Mouse (Mus musculus) liver, adult 2 months (tissue): ENCODE data around the gene Slc26a1. TPM values are rescaled to one million over a fixed set of nuclear protein-coding genes. Genes with fewer than 3 reads are reported as not detected.

ENCODE experiments used
- DNase-seq: peaks from one replicate; pipeline ENCODE4 v3.0.0-alpha.2; 2011; ENCODE audit warnings: low read depth, low spot score; ENCODE audit errors: extremely low read depth
- H3K27ac ChIP-seq: fragments of 200-500 bp; replicated peaks from 2 replicates; pipeline ENCODE4 v1.5.1; 2012; ENCODE audit warnings: low read depth, mild to moderate bottlenecking, control low read depth, inconsistent platforms, low read length; ENCODE audit not compliant: insufficient read depth
- H3K27me3 ChIP-seq: fragments of 200-500 bp; 2 replicates; pipeline ENCODE4 v1.6.1; 2012; ENCODE audit warnings: mild to moderate bottlenecking, moderate library complexity, low read length, inconsistent platforms; ENCODE audit not compliant: control insufficient read depth, insufficient read depth
- H3K36me3 ChIP-seq: fragments of 200-500 bp; 2 replicates; pipeline ENCODE4 v1.6.1; 2012; ENCODE audit warnings: low read length, inconsistent platforms; ENCODE audit not compliant: control insufficient read depth, insufficient read depth
- H3K4me1 ChIP-seq: fragments of 200-500 bp; 2 replicates; pipeline ENCODE4 v1.6.1; 2011; ENCODE audit warnings: low read length; ENCODE audit not compliant: control insufficient read depth, insufficient read depth
- H3K4me3 ChIP-seq: fragments of 200-500 bp; 2 replicates; pipeline ENCODE4 v1.5.1; 2011; ENCODE audit warnings: low read depth, mild to moderate bottlenecking, control low read depth, low read length, moderate library complexity; ENCODE audit not compliant: insufficient read depth
- H3K79me2 ChIP-seq: fragments of 200-500 bp; 2 replicates; pipeline ENCODE4 v1.6.1; 2012; ENCODE audit warnings: inconsistent platforms, mild to moderate bottlenecking, low read length, moderate library complexity; ENCODE audit not compliant: control insufficient read depth, insufficient read depth
- H3K9ac ChIP-seq: fragments of 200-500 bp; 2 replicates; pipeline ENCODE4 v1.6.1; 2012; ENCODE audit warnings: low read depth, mild to moderate bottlenecking, control low read depth, inconsistent platforms, low read length
- CTCF ChIP-seq: fragments of 200-500 bp; IDR thresholded peaks from 2 replicates; pipeline ENCODE4 v1.5.1; 2011; ENCODE audit warnings: low read depth, low read length, control low read depth
- POLR2A ChIP-seq: fragments of 200-500 bp; IDR thresholded peaks from 2 replicates; pipeline ENCODE4 v1.6.1; 2011; ENCODE audit warnings: low read length, control low read depth; ENCODE audit not compliant: insufficient read depth; ENCODE audit errors: extremely low read depth
- WGBS: fragments of 180-500 bp; shearing (Covaris S2); methylation state at CpG from one replicate; pipeline ENCODE4 v1.1.7; 2018; 5-methylcytosine and 5-hydroxymethylcytosine counted together
- polyA plus RNA-seq: library from polyadenylated mRNA; depleted of rRNA; stranded (reverse); fragments of >200 nt; gene quantifications from 2 replicates; pipeline ENCODE4 v1.2.3, GENCODE M21; 2012
- total RNA-seq: library from RNA; depleted of rRNA; stranded (reverse); fragments of >200 nt; gene quantifications from 2 replicates; pipeline ENCODE4 v1.2.3, GENCODE M21; 2014

The Slc26a1 gene
- total and polyA plus RNA-seq, 2 experiments = 121 to 261 TPM

DNA sequence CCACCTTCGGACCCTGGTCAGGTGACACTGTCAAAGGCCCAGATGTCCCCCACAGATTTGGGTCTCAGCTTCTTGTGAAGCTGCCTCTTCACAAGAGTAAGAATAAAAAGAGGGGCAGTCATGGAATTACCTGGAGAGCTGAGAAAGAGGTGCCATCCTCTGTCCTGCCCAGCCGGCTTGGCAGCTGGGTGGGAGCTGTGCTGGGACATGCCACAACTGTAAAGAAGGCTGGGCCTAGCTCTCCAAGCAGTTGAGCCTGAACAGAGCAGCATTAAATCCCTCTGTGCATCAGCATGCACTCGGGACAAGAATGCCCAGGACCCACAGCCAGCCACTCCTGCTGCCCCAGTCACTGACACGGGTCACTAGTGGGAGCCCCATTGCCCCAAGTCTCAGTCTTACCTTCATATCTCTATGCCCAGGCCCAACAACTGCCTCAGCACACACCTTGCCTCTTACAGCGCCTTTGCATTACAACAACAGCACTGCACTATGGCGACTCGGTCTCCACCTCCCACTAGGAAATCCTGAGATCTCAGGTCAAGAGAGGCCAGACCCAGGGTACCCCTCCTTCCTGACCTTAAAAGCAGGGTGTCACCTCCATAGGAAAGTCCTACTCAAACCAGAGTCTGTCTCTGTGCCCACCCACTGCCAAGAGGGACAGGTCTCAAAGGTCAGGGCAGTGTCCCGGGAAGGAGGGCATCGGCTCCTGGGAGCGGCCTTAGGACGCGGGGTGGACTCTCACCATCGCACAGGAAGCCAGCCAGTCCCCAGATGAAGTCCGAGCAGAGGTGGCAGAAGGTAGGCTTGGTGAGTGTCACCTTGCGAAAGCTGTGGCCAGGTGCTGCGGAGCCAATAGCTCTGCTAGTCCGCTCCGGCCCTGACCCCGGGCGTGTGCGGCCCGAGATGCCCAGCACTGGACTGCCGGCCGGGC is 15.4 kb downstream of the Slc26a1 start, which contains the start of gene Idua:
Gene Idua, plus strand, starts transcription at position 634 of the 934 bp plus-strand sequence.
- Histone ChIP-seq H3K27me3 (no peaks in the 10 kb centered on the region), H3K4me3 (peak within 1 kb of the TSS; percentile 84), H3K9ac (peak within 1 kb of the TSS; percentile 85), H3K36me3 (peaks cover 5% of the 10 kb centered on the region; the same call in 1 of the 2 replicates), H3K4me1 (peaks cover 18% of the 10 kb centered on the region), H3K27ac (peak within 1 kb of the TSS; percentile 80), H3K79me2 (peaks cover 17% of the 10 kb centered on the region)
- no peak for TF ChIP-seq POLR2A
- TF ChIP-seq CTCF = no peak
- WGBS = 5% methylated on average over 24 of the region's 24 CpGs
- DNase-seq = peak; percentile 77

DNA sequence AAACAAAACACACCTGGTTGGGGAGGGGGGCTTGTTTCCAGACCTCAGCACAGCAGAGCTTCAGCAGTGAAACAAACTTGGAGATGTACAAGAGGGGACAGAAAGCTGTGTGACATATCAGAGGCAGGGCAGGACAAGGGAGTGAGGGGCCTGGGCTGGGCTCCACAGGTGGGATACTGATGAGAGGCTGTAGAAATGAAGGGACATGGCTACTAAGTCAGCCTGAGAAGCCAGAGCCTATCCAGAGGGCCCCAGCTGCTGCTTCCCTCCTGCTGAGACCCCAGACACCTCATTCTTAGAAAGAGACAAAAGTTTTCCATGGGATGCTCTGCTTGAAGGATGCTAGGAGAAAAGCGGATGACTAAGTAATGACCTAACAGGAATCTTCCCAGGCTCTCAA is 16.8 kb downstream of the Slc26a1 start:
- Histone ChIP-seq H3K36me3 (peaks cover 15% of the 10 kb centered on the region), H3K27me3 (no peaks in the 10 kb centered on the region), H3K79me2 (peaks cover 17% of the 10 kb centered on the region), H3K4me3 (no peak overlapping the region), H3K4me1 (peaks cover 18% of the 10 kb centered on the region), H3K27ac (no peak overlapping the region), H3K9ac (no peak overlapping the region)
- WGBS = 100% methylated on average over 1 of the region's 1 CpGs
- no peak for DNase-seq
- TF ChIP-seq POLR2A (no peak), CTCF (no peak)

DNA sequence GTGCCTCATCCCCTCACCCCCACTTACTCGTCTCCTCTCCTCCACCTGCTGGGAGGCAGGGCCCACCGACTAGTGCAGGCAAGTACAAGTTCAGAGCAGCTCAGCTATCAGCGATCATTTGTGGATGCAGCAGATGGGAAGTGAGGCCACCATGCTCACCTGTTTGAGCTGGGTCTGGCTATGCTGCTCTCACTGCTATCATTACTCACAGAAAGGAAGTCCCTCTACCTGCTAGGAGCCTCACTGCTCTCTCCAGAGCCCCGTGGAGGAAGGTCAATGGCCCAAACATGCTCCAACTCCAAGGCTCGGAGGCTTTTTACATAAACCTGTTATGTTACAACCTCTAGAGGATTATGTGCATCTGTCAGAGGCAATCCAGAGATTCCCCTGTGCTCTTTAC is 18.0 kb downstream of the Slc26a1 start:
- Histone ChIP-seq H3K79me2 (peaks cover 17% of the 10 kb centered on the region), H3K27ac (no peak overlapping the region), H3K9ac (no peak overlapping the region), H3K4me3 (no peak overlapping the region), H3K27me3 (no peaks in the 10 kb centered on the region), H3K4me1 (peaks cover 18% of the 10 kb centered on the region), H3K36me3 (peaks cover 17% of the 10 kb centered on the region)
- WGBS = 83% methylated on average over 5 of the region's 5 CpGs
- no peak for DNase-seq
- no peak for TF ChIP-seq POLR2A
- no peak for TF ChIP-seq CTCF

DNA sequence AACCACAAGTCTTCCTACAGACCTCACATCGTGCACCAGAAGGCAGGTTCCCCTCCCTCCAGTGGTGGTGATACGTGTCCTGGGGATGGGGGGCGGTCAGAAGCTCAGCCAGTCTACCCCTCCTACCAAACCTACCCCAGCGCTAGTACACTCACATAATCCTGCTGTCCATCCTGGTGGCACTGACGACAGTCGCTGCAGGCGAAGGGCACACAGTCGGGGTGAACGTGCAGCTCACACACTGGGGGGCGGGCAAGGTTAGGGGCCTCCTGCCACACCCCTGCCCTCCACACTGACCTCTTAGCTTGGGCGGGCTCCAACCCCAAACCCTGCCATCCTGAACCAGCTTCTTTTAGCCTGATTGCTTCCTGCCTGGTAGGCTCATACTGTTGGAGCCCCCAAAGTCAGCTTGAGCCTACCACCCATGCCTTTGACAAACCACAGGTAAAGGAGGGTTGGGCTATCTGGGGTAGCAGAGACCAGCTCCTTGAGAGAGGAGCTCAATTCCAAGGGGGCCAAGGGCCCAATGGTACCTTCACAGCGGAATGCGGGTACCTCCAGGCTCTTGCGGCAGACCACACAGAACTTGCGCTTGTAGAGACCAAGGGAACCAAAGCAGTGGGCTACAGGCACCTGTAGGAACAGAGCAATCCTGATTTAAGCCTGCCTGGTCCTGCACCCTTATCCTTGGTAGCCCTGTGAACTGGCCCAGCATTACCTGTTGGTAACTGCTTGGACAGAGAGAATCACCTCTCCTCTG is 19.3 kb downstream of the Slc26a1 start:
- H3K4me1 ChIP-seq = peaks cover 16% of the 10 kb centered on the region
- no peak overlapping the region for H3K27ac ChIP-seq
- no peak overlapping the region for H3K9ac ChIP-seq
- H3K36me3 ChIP-seq = peaks cover 19% of the 10 kb centered on the region
- no peak overlapping the region for H3K4me3 ChIP-seq
- no peaks in the 10 kb centered on the region for H3K27me3 ChIP-seq
- DNase-seq = no peak
- WGBS = 95% methylated on average over 15 of the region's 15 CpGs
- peaks cover 17% of the 10 kb centered on the region for H3K79me2 ChIP-seq
- TF ChIP-seq POLR2A (no peak), CTCF (no peak)

DNA sequence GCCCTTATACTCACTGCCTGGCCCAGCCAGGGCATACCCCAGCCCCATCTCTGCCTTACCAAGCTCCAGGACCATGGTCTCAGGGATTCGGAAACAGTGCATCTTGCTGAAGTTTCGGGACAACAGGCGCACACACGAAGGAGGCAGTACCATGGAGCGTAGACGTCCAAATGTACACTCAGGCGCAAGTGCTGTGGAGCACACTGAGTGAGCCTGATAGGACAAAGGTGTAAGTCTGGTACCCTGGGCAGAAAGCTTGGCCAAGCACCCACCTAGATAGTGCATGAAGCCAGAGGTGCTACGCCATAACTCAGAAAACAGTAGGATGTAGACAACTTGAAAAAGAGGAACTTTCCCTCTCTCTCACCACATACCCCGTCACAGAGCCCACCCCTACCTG is 20.0 kb downstream of the Slc26a1 start:
- H3K79me2 ChIP-seq = peaks cover 17% of the 10 kb centered on the region
- no peak overlapping the region for H3K9ac ChIP-seq
- no peaks in the 10 kb centered on the region for H3K27me3 ChIP-seq
- 96% methylated on average over 9 of the region's 9 CpGs for WGBS
- H3K4me3 ChIP-seq = no peak overlapping the region
- H3K4me1 ChIP-seq = peaks cover 14% of the 10 kb centered on the region
- TF ChIP-seq CTCF (no peak), POLR2A (no peak)
- no peak for DNase-seq
- no peak overlapping the region for H3K27ac ChIP-seq
- peaks cover 20% of the 10 kb centered on the region for H3K36me3 ChIP-seq
